Mouse (Mus musculus) neural tube, embryonic 11.5 days (tissue): ENCODE data around the gene Lmtk2. TPM values are rescaled to one million over a fixed set of nuclear protein-coding genes. Genes with fewer than 3 reads are reported as not detected.

ENCODE experiments used
- ATAC-seq: fragments of 200-750 bp; cut with Nextera tagmentation; 2 replicates; pipeline ENCODE4 v1.8.0; 2017; ENCODE audit warnings: moderate number of reproducible peaks, mild to moderate bottlenecking, moderate TSS enrichment, moderate library complexity; ENCODE audit not compliant: insufficient read depth, low FRiP score, low TSS enrichment
- DNase-seq: peaks from one replicate; pipeline ENCODE4 v3.0.0-alpha.2; 2015; ENCODE audit warnings: low spot score
- H3K27ac ChIP-seq: fragments of 300-500 bp; sonication (generic); 2 replicates; pipeline ENCODE4 v1.5.1; 2014; ENCODE audit warnings: low read depth, mild to moderate bottlenecking, low read length
- H3K27me3 ChIP-seq: fragments of 300-500 bp; sonication (generic); 2 replicates; pipeline ENCODE4 v1.6.1; 2014; ENCODE audit warnings: mild to moderate bottlenecking, low read length, mixed read lengths; ENCODE audit not compliant: control insufficient read depth, insufficient read depth
- H3K36me3 ChIP-seq: fragments of 300-500 bp; sonication (generic); 2 replicates; pipeline ENCODE4 v1.6.1; 2014; ENCODE audit warnings: mild to moderate bottlenecking, low read length, moderate library complexity, mixed read lengths; ENCODE audit not compliant: control insufficient read depth, insufficient read depth
- H3K4me1 ChIP-seq: fragments of 300-500 bp; sonication (generic); 2 replicates; pipeline ENCODE4 v1.6.1; 2014; ENCODE audit warnings: low read length, mixed read lengths; ENCODE audit not compliant: control insufficient read depth, insufficient read depth
- H3K4me2 ChIP-seq: fragments of 300-500 bp; sonication (generic); 2 replicates; pipeline ENCODE4 v1.6.1; 2014; ENCODE audit warnings: low read depth, mild to moderate bottlenecking, moderate library complexity
- H3K4me3 ChIP-seq: fragments of 300-500 bp; sonication (generic); 2 replicates; pipeline ENCODE4 v1.5.1; 2014; ENCODE audit warnings: low read depth, low read length
- H3K9ac ChIP-seq: fragments of 300-500 bp; sonication (generic); 2 replicates; pipeline ENCODE4 v1.6.1; 2014; ENCODE audit warnings: mild to moderate bottlenecking, low read length
- H3K9me3 ChIP-seq: fragments of 300-500 bp; sonication (generic); 2 replicates; pipeline ENCODE4 v1.6.1; 2016; ENCODE audit warnings: low read length; ENCODE audit not compliant: control insufficient read depth
- WGBS: fragments of 180-500 bp; shearing (Covaris S2); extraction: QIAGEN DNeasy Blood & Tissue Kit; methylation state at CpG from one replicate; pipeline ENCODE4 v1.1.7; 2014; 5-methylcytosine and 5-hydroxymethylcytosine counted together
- polyA plus RNA-seq: library from polyadenylated mRNA; unstranded; fragments of >200 nt; fragmentation: Nextera tagmentation; extraction: Ambion mirVana; gene quantifications from 2 replicates; pipeline ENCODE4 v1.2.1, GENCODE M21; 2014

Gene Lmtk2
- polyA plus RNA-seq, result 6.4 and 6.7 TPM in 2 replicates

DNA sequence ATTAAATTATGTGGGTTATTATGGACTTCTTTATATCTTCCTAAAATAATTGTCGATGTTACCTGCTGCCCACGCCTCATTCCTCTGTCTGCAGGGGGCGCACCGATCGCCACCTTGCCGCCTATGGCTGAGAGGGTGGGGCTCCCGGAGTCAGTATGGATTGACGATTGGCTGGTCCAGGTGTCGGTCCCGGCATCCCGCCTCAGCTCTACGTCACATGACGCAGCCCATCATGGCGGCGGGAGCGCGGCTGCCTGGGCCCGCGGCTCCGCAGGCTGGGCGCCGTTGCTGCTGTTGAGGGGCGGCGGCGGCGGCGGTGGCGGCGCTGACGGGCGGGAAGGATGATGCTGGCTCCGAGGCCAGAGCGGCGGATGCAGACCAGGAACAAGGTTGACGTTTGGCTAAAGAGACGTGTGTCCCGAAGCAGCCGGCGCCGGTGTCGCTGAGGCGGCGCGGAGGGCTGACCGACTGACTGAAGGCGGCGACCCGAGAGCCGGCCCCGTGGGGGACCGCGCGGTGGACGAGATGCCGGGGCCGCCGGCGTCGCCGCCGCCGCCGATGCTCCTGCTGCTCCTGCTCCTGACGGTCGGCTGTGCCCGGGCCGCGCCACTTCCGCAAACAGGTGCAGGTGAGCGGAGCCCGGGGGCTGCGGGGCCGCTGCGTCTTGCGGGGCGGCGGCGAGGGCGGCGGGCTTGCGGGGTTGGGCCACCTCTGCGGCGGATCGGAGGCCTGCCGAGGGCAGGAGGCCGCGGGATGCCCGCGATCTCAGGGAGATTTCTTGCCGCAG, at the start of gene Lmtk2:
Lmtk2 (plus strand) TSS at position 288 of the 787 bp plus-strand sequence.
- peak within 1 kb of the TSS; percentile 98 for H3K4me3 ChIP-seq
- peak within 1 kb of the TSS; percentile 86 for H3K27ac ChIP-seq
- H3K9ac ChIP-seq, result peak within 1 kb of the TSS; percentile 89
- no peaks in the 10 kb centered on the region for H3K36me3 ChIP-seq
- no peaks in the 10 kb centered on the region for H3K9me3 ChIP-seq
- H3K27me3 ChIP-seq, result no peaks in the 10 kb centered on the region
- H3K4me2 ChIP-seq, result peak within 1 kb of the TSS; percentile 64
- H3K4me1 ChIP-seq, result 0 out of 2 replicates have a peak, but pooled peaks cover 4% of the 10 kb centered on the region
- ATAC-seq, result peak; percentile 100
- WGBS, result under 1% methylated on average over 74 of the region's 90 CpGs
- peak; percentile 95 for DNase-seq

DNA sequence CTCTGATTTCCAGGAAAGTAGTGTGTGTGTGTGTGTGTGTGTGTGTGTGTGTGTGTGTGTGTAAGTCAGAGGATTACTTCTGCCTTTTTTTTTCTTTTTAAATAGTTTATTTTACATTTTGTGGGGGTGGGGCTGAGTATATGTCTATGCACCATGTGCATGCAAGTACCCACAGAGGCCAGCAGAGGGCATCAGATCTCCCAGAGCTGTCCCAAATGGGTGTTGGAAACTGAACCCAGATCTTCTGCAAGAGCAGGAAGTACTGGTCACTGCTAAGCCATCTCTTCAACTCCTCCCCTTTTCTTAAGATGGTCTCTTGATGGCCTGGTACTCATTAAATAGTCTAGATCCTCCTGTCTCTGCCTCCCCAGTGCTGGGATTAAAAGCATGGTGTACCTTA, 49.0 kb upstream of the Lmtk2 start:
- no peak overlapping the region for H3K27ac ChIP-seq
- H3K36me3 ChIP-seq, result no peaks in the 10 kb centered on the region
- H3K9me3 ChIP-seq, result no peaks in the 10 kb centered on the region
- H3K4me1 ChIP-seq, result no peaks in the 10 kb centered on the region
- H3K9ac ChIP-seq, result no peak overlapping the region
- no peaks in the 10 kb centered on the region for H3K27me3 ChIP-seq
- ATAC-seq (no peak), DNase-seq (no peak)
- H3K4me3 ChIP-seq, result no peak overlapping the region
- no peak overlapping the region for H3K4me2 ChIP-seq

DNA sequence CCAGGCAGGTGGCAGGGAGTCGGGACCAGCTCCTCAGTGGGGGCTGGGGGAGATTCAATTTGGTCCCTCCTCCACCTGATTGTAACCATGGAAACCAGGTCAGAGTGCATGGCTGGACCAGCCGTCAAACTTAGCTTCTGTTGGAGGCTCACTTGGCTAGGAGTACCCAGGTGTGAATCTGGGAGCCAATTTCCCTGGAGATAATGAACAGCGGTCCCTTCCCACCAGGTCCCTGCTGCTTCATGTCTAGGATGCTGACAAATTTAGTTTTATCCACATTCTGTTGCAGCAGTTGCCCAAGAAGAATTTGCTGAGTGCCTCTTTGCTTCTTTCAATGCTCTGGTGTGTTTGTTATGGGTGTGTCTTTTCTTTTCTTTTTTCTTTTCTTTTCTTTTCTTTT, 46.8 kb upstream of the Lmtk2 start:
- Histone ChIP-seq H3K27ac (no peak overlapping the region), H3K27me3 (no peaks in the 10 kb centered on the region), H3K4me1 (no peaks in the 10 kb centered on the region), H3K9me3 (no peaks in the 10 kb centered on the region), H3K4me2 (no peak overlapping the region), H3K36me3 (no peaks in the 10 kb centered on the region), H3K9ac (no peak overlapping the region), H3K4me3 (no peak overlapping the region)
- 56% methylated on average over 3 of the region's 3 CpGs for WGBS
- ATAC-seq (no peak), DNase-seq (peak; percentile 15)

DNA sequence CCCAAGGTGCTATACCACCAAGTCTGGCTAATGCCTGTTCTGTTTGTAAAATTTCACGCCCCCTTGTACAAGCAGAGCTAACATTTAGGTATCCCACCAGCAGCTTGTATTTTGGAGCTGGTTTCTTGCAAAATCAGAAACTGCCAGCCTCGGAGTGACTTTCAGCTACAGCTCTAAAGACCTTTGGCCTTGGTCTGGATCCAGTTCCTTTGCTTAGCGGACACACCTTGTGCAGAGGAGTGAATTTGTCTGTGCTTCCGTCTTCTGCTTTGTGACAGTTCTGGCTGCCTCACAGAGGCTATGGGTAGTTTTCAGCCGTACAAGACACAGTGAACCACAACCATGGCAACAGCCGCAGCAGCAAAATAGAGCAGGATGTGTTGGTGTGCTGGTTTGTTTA, 45.9 kb upstream of the Lmtk2 start:
- Histone ChIP-seq H3K9me3 (no peaks in the 10 kb centered on the region), H3K9ac (no peak overlapping the region), H3K27me3 (no peaks in the 10 kb centered on the region), H3K4me2 (no peak overlapping the region), H3K4me3 (no peak overlapping the region), H3K27ac (no peak overlapping the region), H3K4me1 (no peaks in the 10 kb centered on the region), H3K36me3 (no peaks in the 10 kb centered on the region)
- ATAC-seq (no peak), DNase-seq (no peak)
- 90% methylated on average over 6 of the region's 6 CpGs for WGBS

DNA sequence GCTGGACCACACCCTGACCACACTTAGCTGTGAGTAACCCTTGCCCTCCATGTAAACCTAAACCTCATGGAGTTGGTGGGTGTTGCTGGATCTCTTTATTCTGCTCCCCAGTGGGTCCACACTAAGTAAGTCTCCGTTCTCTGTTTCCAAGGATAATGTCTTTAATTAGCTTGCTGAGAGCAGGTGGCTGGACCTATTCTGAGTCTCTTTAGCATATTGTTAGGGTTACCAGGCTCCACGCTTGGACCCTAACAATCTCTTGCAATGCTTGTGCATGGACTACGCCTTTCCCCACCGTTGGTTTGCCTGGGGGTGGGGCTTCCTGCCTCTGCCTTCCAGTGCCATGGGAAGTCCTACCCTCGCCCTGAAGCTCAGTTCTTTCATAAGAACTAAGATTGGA, 36.1 kb upstream of the Lmtk2 start:
- Histone ChIP-seq H3K4me1 (no peaks in the 10 kb centered on the region), H3K4me3 (no peak overlapping the region), H3K27ac (no peak overlapping the region), H3K9me3 (no peaks in the 10 kb centered on the region), H3K27me3 (no peaks in the 10 kb centered on the region), H3K4me2 (no peak overlapping the region), H3K36me3 (no peaks in the 10 kb centered on the region), H3K9ac (no peak overlapping the region)
- no peak for DNase-seq
- no peak for ATAC-seq
- 76% methylated on average over 5 of the region's 5 CpGs for WGBS

DNA sequence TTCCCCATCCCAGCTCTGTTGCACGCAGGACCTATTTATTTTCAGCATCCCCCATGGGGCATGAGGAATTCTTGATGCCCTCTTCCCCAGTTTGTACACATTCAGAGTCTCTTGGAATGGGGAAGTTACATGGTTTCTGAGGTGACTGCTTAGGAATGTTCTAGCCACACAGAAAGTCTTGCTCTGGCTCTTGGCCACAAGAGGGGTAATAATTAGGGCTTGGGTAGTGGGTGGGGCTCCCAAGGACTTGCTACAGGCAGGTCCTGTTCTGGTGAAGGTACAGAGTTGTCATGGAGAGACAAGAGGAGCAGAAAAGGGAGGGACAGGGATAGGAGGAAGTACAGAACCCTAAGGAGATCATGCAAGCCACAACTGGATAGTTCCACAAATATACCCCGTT, 34.2 kb upstream of the Lmtk2 start:
- no peak overlapping the region for H3K27ac ChIP-seq
- H3K4me3 ChIP-seq, result no peak overlapping the region
- H3K9ac ChIP-seq, result no peak overlapping the region
- H3K4me1 ChIP-seq, result no peaks in the 10 kb centered on the region
- H3K27me3 ChIP-seq, result no peaks in the 10 kb centered on the region
- no peak overlapping the region for H3K4me2 ChIP-seq
- H3K9me3 ChIP-seq, result no peaks in the 10 kb centered on the region
- H3K36me3 ChIP-seq, result no peaks in the 10 kb centered on the region
- ATAC-seq (no peak), DNase-seq (no peak)
- 84% methylated on average over 2 of the region's 2 CpGs for WGBS

DNA sequence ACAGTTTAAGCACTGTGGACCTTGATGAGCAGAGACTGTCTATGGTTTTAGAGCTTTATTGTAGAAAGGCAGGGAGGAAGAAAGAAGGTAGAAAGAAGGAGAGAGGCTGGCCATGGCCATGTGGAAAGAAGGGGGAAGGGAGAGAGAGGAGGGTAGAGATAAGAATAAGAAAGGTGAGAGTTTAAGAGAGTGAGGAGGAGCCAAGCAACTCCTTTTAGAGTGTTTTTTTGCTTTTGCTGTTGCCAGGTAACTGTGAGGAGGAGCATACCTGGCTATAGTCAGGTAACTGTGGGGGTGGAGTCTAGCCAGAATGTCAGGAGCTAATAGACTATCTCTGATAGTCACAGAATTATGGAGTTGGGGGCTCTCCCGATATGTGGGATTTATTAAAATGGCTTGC, 30.2 kb upstream of the Lmtk2 start:
- H3K4me1 ChIP-seq, result no peaks in the 10 kb centered on the region
- no peak overlapping the region for H3K9ac ChIP-seq
- no peaks in the 10 kb centered on the region for H3K9me3 ChIP-seq
- WGBS, result 100% methylated on average over 1 of the region's 1 CpGs
- DNase-seq, result no peak
- no peak overlapping the region for H3K4me3 ChIP-seq
- H3K27ac ChIP-seq, result no peak overlapping the region
- no peak for ATAC-seq
- H3K4me2 ChIP-seq, result no peak overlapping the region
- H3K27me3 ChIP-seq, result no peaks in the 10 kb centered on the region
- H3K36me3 ChIP-seq, result no peaks in the 10 kb centered on the region

DNA sequence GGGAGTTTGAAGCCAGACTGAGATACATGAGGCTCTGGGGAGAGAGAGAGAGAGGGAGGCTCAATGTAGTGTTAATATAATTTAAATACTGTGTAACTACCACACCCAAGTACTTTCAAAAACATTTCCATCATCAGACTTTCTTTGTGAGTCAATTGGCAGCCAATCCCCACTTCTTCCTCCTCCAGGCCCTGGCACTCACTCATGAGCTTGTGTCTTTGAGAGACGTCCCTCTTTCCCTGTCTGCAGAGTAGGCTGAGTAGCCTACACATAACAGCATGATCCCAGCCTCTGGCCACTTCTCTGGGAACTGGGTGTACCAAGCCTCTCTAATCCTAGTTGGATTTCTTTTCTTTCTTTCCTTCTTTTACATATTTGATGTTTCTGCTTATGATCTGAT, 29.0 kb upstream of the Lmtk2 start:
- no peak overlapping the region for H3K4me3 ChIP-seq
- H3K27me3 ChIP-seq, result no peaks in the 10 kb centered on the region
- no peaks in the 10 kb centered on the region for H3K4me1 ChIP-seq
- ATAC-seq (no peak), DNase-seq (no peak)
- H3K9ac ChIP-seq, result no peak overlapping the region
- no peak overlapping the region for H3K27ac ChIP-seq
- 45% methylated on average over 1 of the region's 1 CpGs for WGBS
- H3K4me2 ChIP-seq, result no peak overlapping the region
- H3K9me3 ChIP-seq, result no peaks in the 10 kb centered on the region
- no peaks in the 10 kb centered on the region for H3K36me3 ChIP-seq

DNA sequence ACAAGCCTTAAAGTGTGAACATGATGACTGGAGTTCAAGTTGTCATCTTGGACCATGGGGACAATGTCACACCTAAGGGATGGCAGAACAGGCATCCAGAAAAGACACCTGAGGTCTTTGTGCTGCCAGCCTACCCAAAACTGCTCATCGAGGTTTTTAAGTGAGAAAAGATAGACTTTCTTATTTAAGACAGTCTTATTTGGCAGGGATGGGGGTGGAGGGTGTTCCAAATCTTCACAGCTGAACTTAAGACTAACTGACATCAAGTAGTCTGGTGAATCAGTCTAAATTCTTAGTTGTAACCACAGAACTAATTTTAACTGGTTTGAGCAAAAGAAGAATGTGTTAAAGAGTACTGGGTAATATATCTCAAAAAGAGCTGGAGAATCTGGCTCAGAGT, 22.7 kb upstream of the Lmtk2 start:
- no peak for DNase-seq
- H3K9ac ChIP-seq, result no peak overlapping the region
- no peaks in the 10 kb centered on the region for H3K27me3 ChIP-seq
- no peaks in the 10 kb centered on the region for H3K36me3 ChIP-seq
- no peak overlapping the region for H3K27ac ChIP-seq
- no peak overlapping the region for H3K4me2 ChIP-seq
- ATAC-seq, result no peak
- no peak overlapping the region for H3K4me3 ChIP-seq
- H3K4me1 ChIP-seq, result no peaks in the 10 kb centered on the region
- 59% methylated on average over 1 of the region's 1 CpGs for WGBS
- no peaks in the 10 kb centered on the region for H3K9me3 ChIP-seq
